Mouse (Mus musculus): ENCODE measurements around the gene Pnpla5.

The Pnpla5 gene

DNA sequence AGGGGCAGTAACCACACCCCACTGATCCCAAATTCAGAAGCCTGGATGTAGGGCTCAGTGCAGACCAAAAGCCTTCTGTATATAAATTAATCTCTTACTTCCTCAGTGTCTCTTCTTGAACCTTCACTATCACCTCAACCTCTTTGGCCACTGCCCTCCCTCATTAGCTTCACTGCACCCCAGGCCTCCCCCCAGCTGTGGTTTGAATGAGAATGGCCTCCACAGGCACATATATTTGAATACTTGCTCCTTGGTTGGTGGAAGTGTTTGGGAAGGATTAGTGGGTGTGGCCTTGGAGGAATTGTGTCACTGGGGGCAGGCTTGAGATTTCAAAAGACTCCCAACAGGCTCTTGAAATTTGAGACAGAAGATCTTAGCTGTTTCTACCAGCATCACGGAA, 6.5 kb downstream of the Pnpla5 start:
- WGBS, result 97% methylated on average over 1 of the region's 1 CpGs

DNA sequence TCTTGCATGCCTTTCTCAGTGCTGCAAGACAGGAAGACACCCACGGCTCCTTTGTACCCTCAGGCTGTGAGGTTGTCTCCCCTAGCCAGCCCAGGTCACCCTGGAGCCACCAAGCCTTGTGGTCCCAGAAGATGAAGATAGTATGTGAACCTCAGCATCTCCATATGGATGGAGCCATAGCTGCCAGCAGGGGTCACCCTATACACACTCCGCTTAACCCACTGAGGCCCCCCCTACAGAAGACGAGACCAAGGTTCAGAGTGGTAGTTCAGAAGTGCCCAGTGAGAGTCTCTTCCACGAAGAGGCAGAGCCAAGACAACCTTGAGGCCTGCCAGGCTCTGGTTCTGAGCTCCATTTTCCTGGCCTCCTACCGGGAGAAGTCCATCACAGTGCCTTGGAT, 7.2 kb downstream of the Pnpla5 start:
- WGBS, result 53% methylated on average over 5 of the region's 5 CpGs

GRCm38 (mm10) chr15:84113873-84114272, 9.1 kb downstream of the Pnpla5 start:
- 79% methylated on average over 6 of the region's 6 CpGs for WGBS

GRCm38 (mm10) chr15:84108899-84109298, 14.1 kb downstream of the Pnpla5 start:
- WGBS, result 35% methylated on average over 13 of the region's 13 CpGs

- WGBS, result 13% methylated on average over 12 of the region's 12 CpGs
Measured at GRCm38 (mm10) chr15:84105924-84106500, 17.0 kb downstream of the Pnpla5 start.

GRCm38 (mm10) chr15:84105105-84105923, 17.7 kb downstream of the Pnpla5 start, which contains the start of gene Sult4a1:
Gene Sult4a1, minus strand, starts transcription at chr15:84105754.
- WGBS, result 1% methylated on average over 77 of the region's 77 CpGs

- WGBS, result 64% methylated on average over 7 of the region's 7 CpGs
Measured at GRCm38 (mm10) chr15:84104626-84105025, 18.3 kb downstream of the Pnpla5 start.

DNA sequence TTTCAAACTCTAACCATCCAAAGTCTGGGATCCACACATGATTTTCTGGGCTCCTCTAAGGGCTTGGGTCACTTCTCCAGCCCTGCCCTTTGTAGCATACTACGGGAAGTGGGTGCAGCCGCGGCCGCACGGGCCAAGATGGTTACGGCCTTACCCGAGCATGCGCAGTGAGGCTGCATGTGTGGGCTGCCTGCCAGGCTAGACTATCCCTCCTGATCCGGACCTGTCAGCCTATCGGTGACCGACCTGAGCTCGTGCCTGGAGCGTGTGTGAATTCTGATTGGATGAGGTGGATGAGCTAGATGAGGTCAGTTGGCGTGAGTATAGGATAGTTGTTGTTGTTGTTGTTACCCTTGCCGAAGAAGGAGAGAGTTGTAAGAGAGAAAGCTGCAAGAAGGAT, 25.4 kb downstream of the Pnpla5 start:
- whole genome bisulfite sequencing, result 90% methylated on average over 15 of the region's 15 CpGs

DNA sequence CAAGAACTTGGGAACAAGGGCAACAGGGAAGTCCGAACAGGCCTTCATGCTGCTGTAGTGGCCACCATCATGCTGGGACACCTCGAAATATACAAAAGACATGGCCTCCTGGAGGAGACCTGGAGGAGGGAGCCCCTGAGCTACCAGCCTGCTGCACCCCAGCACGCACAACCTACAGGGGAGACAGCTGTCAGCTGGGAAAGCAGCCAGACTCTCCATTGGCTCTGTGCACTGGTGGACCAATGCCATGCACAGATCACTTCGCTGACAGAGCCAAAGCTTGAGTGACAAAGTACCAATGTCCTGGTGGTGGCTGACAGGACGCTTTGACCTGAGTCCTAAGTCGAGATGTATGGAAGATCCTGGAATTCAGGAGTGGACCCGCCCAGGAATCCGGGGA, 26.9 kb downstream of the Pnpla5 start:
- 56% methylated on average over 8 of the region's 8 CpGs for WGBS

GRCm38 (mm10) chr15:84094921-84095320, 28.1 kb downstream of the Pnpla5 start:
- 60% methylated on average over 7 of the region's 7 CpGs for WGBS

DNA sequence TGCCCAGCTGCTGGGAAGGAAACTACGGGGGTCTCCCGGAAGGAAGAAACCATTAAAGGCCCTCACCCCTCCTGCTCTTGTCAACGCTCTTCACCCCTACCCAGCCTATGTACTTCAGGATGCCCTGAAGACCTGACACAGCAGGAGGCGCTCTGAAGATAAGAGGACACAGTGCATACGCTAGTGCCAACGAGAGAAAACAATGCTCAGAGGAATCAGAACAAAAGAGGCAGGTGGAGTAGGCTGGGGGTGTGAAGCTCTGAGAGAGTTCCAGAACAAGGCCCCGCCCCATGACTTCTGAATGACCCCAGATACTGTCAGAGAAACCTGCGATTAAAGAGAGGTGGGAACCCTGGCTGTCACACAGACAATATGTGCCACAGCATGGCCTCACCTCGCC, 36.2 kb downstream of the Pnpla5 start:
- WGBS, result 51% methylated on average over 9 of the region's 9 CpGs

GRCm38 (mm10) chr15:84086364-84086763, 36.6 kb downstream of the Pnpla5 start:
- 50% methylated on average over 12 of the region's 12 CpGs for WGBS

- 68% methylated on average over 7 of the region's 7 CpGs for WGBS
Measured at GRCm38 (mm10) chr15:84080069-84080468, 42.9 kb downstream of the Pnpla5 start.

- WGBS, result 72% methylated on average over 2 of the region's 2 CpGs
Measured at GRCm38 (mm10) chr15:84079519-84079918, 43.5 kb downstream of the Pnpla5 start.

DNA sequence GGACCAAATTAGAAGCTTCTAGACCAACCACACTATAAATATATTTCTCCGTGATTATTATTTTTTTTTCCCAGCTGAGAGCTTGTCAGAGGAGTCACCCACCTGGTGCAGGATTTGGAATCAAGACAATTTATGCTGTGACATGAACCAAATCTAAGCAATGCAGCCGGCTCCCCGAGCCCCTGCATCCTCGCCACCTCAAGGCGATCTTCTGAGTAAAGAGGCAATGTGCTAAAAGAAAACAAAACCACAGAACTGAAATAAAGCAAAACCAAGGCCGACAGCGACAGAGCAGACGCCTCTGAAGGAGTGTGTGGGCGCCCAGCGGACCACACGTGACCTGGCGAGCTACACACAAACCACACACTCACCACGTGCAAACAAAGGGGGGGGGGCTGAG, 44.3 kb downstream of the Pnpla5 start:
- WGBS, result 36% methylated on average over 13 of the region's 13 CpGs

DNA sequence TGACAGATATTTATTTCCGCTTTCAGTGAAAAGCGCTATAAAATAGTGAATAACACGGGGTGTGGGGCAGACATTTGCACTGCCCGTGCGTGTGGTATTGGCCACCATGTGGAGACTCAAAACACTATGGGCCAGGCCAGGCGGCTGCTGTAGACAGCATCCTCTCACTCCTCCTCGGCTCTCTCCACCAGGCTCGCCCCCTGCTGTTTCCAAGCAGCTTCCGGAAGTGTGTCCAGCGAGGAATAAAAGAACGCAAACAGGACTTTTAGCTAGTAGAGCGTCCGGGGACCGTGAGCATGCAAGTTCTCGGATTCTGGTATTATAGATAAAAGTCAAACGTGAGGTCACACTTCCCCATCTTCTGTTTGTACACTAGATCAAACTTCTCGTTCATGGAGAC, 45.8 kb downstream of the Pnpla5 start:
- 49% methylated on average over 17 of the region's 17 CpGs for WGBS

GRCm38 (mm10) chr15:84074705-84075185, 48.2 kb downstream of the Pnpla5 start:
- 24% methylated on average over 17 of the region's 17 CpGs for WGBS

DNA sequence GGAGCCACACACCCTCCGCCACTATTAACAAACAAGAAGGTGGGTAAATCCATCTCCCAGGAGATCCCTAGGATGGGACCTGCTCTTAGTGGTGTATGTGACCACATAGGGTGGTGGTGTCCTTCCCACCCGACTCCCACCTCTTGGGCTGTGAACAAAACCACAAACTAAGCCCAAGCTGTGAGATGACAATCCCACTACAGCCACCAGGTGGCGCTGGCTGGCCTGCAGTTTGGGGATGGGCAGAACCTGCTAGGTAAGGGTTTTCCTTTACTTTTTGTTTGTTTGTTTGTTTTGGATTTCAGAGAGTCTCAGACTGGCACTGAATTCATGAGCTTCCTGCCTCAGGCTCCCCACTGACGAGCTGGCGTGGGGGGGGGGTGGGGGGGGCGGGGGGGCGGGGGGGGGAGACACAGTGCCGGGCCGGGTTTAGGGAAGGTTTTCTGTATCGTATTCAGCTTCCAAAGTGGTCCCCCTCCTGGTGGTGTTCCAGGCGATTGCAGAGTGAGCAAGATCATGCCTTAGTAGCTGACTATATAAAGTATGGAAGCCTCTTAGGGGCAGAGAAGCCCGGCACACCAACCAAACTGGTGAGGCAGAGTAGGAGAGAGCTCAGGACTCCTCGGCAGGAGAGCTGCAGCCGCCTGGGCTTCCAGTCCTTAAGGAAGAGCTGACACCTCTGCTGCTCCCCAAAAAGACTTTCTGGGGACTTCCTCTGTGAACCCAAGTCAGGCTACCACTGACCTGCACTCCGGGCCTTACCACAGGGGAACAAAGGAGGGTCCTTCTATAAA, 48.9 kb downstream of the Pnpla5 start:
- WGBS, result 6% methylated on average over 14 of the region's 15 CpGs

- 38% methylated on average over 8 of the region's 8 CpGs for WGBS
Measured at GRCm38 (mm10) chr15:84073058-84073457, 49.9 kb downstream of the Pnpla5 start.

DNA sequence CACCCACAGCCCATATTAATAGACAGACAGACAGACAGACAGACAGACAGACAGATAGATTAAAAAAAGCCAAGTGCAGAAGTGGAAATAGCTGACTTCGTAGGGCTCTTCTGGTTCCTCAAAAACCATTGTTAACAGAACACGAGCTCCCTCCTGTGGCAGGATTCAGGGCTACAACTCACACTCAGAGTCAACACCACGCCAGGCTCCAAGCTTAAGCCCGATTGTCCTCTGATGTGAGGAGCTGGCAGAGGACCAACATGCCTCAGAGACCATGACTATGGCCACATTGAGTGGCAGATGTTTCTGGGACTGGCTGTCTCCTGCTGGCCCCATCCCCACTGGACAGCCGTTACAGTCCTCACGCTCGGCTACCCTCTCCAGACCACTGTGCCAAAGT, 50.7 kb downstream of the Pnpla5 start:
- 19% methylated on average over 7 of the region's 7 CpGs for WGBS

DNA sequence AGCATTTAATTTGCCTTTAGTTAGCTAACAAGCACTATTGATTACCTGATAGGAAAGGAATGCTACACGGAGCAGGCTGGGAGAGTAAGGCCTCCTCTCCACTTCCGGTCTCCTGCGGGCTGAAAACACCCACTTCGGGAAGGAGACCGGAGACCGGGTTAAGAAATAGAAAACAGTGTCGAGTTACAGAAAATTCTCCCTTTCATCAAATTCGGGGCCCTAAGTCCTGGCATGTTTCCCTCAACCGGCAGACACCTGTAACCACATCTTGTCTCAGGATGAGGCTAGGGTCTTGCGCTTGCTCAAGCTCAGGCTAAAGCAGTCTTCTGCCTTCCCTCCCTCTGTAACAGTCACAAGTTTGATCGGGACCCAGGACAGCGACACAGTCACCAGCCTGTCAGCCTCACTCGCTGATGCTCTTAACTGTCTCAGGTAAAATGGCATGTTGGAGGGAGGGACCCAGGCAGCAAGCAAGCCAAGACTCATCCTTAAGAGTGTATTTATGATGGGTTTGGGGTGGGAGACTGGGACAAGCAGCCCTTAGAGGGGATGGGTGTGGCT, 52.8 kb downstream of the Pnpla5 start:
- WGBS, result 44% methylated on average over 13 of the region's 13 CpGs

DNA sequence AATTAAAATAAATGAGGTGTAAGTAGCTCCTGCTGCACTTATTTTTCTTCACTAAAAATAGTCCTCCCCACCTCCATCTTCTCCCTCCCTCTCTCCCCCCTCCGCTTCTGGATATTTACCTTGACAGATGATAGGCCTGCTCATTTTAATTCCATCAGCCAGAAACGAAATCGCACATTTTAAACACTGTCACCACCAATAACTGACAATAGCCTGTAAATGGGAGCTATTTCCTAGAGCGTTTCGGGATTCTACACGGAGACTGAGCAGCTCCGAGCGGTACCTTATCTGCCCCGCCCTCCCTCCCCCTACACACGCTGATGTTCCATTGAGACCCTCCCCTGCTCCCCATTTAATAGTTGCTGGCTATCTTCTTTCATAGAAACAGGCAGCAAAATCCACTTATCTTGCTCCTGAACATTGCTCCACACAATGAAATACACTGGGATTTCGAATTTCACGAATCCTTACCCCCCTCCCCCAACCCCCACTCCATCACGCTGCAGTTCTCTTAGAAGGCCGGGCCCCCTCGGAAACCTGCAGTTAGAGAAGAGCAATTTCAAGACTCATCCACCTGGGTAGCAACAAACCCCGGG, 53.4 kb downstream of the Pnpla5 start:
- 20% methylated on average over 16 of the region's 16 CpGs for WGBS
